Mouse (Mus musculus) spleen, adult 18-20 months (tissue): ENCODE measurements around the gene Iqsec1.

Source experiments
- DNase-seq, 2 experiments: peaks; one replicate each; pipeline ENCODE4 v3.0.0; 2022; ENCODE audit warnings: mixed read lengths in 2 of 2

Gene Iqsec1

DNA sequence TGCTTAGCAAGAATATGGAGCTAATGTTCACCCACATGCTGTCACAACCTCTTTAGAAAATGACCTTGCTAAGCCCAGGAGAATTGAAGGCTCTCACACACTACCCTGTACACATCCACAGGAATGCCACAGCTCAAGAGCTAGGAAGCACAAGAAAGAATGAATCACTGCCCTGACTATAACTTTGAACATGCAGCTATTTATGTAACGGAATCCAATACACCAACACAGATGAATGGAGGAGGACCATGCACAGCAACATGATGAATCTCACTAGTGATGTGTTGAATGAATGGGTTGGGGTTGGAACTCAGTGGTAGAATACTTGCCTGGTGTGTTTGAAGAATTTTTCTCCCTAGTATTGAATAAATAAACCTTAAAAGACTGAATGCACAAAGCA, 211.2 kb downstream of the Iqsec1 start:
- DNase-seq: no peak

DNA sequence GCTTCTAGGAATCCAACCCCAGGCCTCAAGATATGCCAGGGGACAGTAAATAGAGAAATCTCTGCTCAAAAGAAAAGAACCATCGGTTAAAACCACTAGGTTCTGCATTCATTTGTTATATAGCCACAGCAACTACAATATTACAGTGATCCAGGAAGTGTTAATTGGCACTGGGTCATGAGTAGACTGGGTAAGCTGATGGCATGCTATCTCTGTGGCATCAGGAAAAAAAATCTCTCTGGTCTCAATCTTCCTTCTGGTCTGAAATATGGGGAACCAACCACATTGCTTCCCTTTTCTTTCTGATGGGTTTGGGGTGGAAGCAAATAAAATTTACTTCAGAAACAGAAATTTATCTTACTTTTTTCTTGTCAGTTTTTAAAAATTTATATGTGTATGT, 212.9 kb downstream of the Iqsec1 start:
- DNase-seq: no peak

DNA sequence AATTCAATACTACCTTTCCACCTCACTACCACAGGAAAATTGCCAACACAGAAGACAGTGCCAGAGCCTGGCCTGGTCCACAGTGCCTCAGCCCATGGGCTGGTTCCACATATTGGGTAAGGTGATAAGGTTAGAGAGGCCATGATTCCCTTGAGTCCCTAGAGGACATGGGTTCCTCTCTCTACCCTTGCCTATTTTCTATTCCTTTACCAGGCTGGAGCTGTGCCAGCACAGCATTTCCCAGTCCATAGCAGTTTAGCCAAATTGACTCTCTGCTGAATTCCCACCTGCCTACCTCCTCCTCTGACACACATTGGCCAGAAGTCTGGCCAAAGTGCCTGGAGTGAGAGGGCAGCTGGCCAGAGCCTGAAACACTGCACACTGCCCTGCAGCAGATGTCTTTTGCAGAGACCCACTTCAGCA, 214.7 kb downstream of the Iqsec1 start:
- DNase-seq: no peak

DNA sequence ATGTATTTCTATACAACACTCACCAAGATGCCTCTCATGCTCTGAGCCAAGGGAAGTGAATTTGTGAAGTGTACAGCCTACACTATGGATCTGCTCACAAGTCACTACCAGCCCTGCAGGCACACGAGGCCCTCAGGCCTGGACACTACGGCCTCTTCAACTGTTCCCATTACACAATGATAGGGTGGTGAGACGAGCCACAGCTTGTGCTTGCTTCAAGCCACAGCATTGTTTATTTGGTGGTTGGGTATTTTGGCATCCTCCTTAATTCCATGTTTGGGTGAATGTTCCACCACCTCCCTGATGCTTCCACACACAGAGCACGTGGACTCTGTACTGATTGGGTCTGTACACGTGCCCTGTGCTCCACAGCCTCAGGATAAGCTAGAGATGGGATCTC, 216.4 kb downstream of the Iqsec1 start:
- no peak for DNase-seq

DNA sequence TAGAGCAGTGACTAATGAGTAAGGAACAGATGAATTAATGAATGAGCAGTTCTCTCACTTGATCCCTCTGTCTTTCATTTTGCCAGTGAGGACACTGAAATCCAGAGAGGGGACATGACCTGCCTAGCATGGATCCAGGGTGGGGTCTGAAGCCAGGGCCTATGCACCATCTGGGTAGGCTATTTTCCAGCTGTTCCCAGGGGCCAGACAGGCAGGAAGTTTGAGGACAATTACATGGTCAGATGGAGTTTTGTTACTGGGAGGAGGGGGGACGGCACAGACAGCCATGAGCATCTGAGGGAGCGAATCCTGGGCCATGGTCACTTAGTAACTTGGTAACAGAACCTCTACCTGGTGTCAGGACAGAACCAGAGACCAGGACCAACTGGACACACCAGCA, 220.0 kb downstream of the Iqsec1 start:
- no peak for DNase-seq

DNA sequence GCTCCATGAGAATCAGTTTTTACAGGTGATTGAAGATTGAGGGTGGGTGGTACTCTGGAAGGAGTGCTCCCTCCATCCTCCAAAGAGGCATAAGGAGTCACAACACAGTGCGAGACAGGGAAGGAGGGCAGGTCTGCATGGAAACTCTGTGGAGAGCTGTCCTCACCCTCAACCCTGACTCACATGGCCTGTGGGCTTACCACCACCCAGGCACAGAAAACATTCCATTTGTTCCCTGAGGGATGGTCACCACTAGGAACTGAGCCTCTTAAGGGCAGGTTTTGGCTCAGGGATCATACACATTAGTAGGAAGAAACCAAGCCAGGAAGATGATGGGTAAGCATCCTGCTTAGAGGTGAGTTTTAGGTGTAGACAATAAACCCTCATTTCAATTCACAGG, 220.6 kb downstream of the Iqsec1 start:
- DNase-seq: no peak

DNA sequence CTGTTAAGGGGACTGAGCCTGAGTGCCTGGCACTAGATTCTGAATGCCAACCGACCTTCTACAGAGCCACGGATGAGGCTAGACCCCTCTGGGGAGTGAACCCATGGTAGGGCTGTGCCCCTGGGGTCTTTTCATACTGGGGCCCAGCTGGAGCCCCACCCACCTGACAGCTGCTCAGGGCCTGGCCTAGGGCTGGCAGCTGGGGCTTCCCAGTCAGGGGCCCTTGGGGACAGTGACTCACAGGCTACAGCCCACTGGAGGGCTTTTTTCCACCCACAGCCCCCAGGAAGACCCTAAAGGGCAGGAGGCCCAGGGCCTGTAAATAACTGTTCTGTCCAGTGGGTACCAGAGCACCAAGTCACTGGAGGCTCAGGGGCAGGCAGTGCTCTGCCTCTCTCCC, 223.7 kb downstream of the Iqsec1 start:
- DNase-seq: peak; percentile 58 to 70

DNA sequence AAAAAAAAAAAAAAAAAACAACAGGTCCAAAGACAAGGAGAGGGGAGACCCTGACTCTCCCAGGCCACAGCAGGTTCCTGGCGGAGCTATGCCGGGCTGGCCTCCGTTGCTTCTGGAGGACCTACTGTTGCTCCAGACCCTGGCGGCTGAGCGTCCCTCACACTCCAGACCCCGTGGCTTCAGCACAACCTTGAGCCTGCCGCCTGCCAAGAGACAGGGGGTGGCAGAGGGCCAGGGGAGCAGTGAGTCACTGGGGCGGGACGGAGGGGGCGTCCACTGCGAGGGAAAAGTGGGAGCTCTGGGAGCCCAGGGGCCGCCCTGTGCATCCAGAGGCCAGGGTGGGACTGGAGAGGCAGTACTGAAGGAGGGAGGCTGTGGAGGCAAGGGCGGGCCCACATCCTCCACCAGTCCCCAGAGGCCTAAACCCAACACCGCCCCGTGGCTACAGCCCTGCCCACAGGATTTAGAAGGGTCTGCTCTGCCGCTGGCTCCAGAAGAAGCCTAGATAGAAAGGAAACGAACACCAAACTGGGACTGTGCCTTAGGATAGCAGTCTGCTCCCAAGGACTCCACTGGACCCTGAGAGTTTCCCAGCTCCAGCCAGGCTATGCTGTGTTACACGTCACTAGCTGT, 224.4 kb downstream of the Iqsec1 start:
- DNase-seq: peak; percentile 72 to 76

DNA sequence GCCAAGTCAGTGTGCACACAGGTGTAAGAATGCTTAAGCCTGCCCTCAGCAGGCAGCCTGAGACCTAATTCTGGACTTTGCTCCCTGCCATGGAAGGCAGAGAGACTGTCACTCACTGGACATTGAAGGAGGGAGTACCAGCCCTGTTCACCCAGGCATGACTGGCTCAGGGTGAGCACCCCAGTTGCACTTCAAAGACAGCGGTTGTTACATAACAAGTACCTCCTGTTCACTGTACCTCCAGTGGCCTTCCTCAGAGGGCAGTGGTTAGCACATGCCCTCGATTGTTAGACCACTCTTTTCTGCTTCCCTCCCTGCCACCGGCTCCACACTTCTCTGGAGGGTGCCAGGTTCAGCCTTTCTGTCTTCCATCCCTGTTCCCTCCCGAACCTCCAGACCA, 225.2 kb downstream of the Iqsec1 start:
- no peak for DNase-seq

DNA sequence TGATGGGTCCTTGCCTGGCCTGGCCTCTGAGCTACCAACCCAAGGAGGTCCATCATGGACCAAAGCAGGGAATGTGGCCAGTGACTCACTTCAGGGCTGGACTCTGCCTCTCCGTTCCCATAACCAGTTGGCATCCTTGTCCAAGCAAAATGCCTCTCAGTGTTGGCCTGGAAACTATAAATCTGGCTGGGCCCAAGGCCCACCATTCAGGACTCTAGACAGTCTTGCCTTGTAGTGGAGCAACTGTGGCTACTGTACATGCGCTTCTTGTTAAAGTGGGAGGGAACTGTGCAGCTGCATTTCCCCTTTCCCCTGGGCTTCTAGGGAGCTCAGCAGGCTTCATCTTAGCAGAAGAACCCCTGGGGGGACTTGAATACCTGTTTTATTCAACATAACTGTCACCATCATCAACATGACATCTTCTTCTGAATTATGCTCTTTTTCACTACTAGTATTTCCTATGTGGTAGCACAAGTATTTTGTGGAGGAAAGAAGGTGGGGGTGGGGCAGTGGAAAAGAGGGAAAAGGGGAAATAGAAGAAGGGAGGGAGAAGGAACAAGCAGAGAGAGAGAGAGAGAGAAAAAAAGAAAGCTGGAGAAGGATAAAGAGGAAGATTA, 226.3 kb downstream of the Iqsec1 start:
- no peak for DNase-seq

DNA sequence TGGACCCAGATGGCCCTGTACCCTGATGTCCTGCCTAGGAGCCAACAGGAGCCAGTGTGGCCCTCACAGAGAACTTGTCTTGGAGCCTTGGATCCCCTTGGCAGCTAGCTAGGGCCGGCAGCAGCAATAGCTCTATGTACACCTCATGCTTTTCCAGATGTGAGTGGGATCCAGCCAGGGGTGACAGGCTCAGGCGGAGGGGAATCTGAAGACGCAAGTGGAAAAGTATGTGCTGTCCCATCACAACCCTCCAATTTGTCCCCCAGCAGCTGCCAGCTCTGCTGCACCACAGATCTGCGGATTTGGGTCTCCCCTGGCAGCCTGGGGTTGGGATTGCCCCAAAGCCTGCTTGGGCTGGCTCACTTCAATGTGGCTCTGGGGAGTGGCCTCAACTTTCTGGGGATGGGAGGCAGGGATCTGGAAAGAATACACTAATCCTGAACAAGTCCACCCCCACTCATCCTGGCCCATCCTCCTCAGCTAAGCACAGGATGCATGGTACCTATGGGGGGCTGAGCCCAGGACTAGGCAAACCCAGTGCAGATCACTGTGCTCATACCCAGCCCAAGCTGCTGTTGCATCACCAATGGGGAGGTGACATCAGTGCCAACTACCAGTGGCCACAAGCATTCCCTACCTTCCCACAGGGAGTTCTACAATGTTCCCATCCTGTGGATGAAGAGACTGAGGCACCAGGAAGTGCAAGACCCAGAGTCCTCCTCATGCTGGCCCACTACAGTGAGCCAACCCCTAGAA, 227.0 kb downstream of the Iqsec1 start:
- DNase-seq: no peak

DNA sequence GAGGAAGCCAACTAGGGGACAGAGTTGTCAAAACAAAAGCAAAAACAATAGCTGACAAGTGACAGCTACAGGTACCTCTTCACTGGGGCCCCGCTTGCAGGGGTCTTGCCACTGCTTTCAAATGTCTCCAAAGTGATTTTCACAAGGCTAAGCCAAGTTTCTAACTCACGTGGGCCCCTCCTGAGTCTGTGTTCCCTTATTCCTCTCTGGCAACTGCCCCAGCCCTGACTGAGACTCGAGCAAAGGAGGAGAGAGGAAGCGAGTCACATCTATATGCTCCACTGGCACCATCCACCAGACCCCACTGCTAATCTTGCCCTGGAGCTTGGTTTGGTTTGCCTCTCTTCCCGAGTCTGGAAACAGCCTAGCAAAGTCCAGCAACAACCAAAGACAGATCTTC, 227.6 kb downstream of the Iqsec1 start:
- no peak for DNase-seq

DNA sequence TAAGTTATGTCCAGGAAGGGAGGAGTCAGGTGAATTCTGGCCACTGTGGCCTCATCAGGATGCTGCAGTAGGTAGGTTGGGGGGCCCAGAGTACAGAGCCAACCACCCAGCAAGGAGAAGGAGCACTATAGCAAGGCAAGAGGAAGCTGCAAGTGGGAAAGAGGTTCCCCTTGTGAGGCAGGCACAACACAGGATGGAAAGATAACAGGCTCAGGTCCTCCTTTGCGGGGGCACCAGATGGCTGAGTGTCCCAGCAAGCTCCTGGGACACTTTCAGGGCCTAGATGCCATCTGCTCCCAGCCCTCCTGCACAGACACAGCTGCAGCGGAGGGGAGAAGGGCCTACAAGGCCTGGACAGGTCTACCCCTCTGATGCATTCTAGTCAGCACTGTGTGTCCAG, 228.7 kb downstream of the Iqsec1 start:
- no peak for DNase-seq

DNA sequence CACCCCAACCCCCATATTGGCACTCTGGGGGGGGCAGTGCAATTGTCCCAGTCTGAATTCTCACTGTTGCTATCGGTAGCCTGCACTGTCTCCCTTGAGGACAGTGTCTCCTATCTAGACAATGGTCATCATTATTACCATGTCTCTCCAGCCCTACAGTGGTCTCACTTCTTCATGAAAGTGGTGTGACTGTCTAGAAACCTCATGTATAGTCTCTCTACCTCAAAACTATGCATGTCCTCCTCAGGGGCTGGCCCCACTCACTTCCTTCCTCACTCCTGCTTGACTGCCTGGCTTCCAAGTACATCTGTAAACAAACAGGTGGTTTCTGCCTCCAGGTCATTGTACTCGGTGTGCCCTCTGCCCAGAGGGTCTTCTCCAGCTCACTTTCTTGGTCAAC, 230.3 kb downstream of the Iqsec1 start:
- DNase-seq: no peak

DNA sequence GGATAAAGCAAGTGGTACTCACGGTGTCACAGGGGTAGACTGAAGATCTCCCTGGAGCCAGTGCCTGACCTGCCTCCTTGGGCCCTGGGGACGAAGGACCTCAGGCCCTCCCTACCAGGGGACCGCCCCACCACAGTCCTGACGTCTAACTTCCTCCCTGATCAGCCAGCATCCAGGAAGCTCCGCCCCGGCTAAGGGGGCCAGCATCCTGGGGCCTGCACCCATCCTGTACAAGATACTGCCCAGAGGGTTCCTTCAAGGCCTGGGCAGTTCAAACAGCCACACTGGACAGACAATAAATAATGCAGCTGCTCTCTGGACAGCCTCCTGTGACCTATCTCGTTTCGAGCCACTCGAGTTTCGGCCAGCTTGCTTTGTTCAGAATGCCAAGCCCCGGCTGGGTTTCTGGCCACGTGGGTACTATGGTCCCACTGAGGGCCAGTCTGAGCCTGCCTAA, 231.0 kb downstream of the Iqsec1 start:
- DNase-seq: peak; percentile 78 to 80

DNA sequence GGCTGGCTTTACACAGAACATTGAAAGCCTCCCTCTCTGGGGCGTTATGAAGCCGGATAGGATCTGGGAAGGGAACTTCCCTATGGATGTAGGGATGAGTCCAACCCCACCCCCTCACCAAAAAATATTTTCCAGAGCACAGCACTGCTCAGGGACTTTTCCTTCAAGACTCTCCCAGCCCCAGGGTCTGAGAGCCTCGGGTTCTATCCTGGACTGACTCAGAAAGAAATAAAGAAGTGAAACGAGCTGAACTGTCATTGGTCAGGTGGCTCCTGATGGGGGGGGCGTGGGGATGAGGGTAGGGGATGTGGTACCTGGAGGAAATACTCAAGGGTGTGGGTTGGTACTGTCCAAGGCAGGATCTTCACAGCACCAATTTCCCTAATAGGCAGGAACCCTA, 231.9 kb downstream of the Iqsec1 start:
- DNase-seq: peak; percentile 54 to 55

DNA sequence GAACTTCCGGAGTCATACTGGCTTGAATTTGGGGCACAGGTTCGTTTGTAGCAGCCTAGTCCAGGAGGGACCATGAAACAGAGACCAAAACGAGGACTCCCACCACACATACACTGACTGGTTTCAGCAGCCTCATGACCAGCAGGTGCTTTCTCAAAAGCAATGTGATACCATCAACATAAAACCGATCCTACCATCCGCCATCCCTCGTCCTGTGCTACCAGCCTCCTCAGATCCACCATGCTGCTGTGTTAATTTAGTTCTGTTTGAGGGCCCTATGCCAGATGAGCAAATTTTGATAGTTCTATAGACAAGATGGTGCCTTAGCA, 232.9 kb downstream of the Iqsec1 start:
- no peak for DNase-seq

DNA sequence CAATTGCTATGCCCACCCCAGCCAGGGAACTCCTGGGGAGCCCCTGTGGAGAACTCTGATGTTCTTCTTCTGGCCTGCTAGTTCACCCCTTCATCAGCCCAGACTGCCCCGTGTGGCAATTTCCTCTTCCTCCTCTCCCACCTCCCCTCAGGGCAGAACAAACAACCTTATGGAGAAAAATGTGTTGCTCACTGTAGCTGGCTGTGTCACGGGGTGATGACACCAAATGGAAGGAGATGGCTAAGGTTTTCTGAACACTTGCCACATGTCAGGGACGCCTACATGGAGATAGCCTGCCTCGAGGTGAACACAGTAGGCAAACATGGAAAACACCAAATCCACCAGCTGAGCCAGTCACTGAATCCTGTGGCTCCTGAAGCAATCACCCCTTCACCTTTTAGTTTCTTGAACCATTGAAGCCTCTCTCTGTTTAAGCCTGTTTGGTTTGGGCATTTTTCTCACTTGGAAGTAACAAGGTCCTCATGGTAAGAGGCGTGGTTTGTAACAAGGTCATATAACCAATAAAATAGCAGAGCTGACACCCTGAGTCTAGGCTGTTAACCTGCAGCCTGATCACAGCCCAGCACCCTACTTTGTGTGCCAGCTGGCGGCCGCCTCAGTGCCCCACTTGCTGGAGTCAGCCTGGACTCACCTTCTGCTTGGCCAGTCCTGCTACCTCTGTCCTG, 233.4 kb downstream of the Iqsec1 start:
- DNase-seq: no peak

DNA sequence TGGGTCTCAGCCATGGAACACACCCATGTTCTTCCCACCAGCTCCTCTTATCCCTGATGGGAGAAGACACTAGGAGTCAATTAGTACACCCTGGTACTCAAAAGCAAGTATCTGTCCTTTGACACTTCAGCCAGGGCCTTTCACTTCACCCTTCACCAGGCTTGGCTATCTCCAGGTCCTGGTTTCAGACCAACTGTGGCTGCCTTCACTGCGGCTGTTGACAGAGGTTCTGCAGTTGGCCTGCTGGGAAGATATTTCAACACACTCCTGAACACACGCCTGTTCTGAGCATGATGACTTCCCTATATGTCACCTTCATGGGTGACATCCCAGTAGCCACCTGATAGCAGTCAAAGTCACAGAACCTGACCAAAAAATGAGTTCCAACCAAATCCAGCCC, 234.4 kb downstream of the Iqsec1 start:
- DNase-seq: no peak

DNA sequence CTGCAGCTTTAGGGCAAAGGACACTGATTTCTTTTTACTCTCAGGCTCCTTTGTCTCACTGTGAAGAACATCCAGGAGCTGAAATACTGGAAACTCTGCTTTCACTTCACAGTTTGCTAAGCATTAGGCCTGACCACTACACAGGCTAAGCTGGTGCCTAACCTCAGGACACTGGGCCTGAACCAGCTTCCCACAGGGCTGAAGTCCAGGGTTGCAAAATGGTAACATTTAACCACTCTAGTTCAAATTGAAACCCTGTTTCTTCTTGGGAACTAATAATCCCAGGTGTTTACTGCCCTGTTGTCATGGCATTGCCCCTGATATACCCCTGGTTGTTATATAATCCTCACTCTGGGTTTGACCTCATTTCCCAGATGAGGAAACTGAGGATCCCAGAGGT, 234.8 kb downstream of the Iqsec1 start:
- DNase-seq: no peak

DNA sequence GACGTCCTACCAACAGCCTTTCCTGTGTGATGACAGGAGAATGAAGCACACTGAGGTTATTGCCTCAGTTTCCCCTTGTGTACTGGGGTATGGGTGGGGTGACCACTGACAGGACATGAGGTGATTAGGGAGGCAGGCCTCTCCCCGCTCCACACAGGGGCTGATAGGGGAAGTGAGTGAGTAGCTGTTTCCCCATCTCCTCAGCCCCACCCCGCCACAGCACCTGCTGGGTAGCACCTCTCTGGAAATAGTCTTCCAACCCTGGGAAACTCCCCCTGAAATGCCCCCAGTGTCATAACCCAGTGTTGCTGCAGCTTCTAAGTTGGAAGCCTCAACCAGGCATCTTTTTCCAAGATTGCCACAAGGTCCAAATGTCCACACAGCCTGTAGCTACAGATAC, 236.9 kb downstream of the Iqsec1 start:
- DNase-seq: peak; percentile 59 to 67

DNA sequence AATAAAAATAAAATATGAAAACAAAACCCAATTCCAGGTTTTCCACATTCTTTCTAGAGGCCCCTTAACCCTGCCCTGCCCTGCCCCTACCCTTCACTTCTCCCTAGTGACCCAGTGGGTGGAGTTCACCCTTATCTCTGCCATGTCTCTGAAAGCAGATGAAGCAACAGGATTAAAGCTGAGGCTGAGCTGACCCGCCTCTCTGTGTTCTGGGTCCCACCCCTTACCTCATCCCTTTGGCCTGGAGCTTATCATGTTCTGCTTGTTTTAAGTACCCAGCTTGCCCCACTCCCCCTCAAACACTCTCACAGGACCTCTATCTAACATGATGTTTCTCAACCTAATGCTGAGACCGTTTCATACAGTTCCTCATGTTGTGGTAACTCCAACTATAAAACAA, 238.4 kb downstream of the Iqsec1 start:
- DNase-seq: no peak

DNA sequence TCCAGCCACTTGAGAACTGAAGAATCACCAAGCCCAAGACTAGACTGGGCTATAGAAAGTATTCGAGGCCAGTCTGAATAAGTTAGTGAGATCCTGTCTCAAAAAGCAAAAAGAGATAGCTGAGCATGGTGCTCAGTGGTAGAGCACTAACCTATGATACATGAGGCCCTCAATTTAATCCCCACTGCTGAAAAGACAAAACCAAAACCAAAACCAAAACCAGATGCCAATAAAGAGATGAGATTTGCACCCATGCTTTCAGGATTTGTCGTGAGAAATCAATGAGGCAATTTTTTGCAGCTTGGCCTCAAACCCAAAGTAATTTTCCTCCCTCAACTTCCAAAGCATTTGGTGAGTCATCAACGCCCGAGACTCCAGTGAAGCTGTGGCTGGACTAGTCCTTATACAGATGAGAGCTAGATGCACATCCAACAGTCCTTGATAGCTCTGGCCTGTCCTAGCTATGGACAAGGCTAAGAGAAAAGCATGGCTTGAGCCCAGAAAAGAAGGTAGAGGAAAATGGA, 239.0 kb downstream of the Iqsec1 start:
- DNase-seq: no peak

DNA sequence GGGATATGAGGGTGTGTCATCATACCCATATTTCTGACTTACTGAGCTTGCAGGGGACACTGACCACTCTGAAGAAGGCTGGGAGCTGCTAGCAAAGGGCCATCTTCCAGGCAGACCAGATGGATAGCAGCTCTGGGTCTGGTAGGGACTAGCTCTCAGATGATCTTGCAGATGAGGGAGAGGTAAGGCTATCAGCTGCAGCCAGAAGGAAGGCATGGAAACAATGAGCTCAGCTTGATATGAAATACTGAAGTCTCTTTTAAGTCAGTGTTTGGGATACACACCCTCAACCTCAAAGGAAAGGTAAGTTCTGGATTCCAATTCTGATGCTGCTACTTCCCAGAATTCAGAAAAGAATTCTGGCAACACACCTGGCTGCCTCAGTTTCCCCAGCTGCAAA, 239.5 kb downstream of the Iqsec1 start:
- no peak for DNase-seq
